Mouse (Mus musculus) embryo, embryonic 10.5 days (tissue): ENCODE results near the gene Tff3.

Source experiments
- DNase-seq: peaks from one replicate; pipeline ENCODE4 v3.0.0-alpha.2; 2015; ENCODE audit warnings: low spot score

Tff3 gene

GRCm38 (mm10) chr17:31121975-31122374 lies 7.5 kb downstream of the Tff3 start:
- peak; percentile 80 for DNase-seq

GRCm38 (mm10) chr17:31119429-31119828 lies 10.0 kb downstream of the Tff3 start:
- DNase-seq, result peak; percentile 90

DNA sequence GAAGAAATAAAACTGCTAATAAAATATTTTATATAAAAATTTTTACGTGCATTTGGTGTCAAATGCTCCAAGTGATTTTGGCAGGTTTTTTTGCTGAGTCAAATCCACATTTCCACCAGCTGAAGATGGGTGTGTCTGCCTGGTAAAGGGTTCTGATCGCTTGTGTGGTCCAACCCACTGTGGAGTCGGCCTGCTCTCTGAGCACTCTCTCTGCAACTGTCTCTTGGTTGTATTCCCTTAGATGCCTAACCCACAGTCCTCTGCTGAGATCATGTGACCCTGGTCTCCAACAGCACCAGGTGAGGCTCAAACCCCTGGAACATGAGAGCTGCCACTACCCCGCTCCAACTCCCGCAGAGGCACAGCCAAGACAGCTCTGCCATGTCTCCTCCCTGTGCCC lies 11.5 kb downstream of the Tff3 start:
- no peak for DNase-seq

DNA sequence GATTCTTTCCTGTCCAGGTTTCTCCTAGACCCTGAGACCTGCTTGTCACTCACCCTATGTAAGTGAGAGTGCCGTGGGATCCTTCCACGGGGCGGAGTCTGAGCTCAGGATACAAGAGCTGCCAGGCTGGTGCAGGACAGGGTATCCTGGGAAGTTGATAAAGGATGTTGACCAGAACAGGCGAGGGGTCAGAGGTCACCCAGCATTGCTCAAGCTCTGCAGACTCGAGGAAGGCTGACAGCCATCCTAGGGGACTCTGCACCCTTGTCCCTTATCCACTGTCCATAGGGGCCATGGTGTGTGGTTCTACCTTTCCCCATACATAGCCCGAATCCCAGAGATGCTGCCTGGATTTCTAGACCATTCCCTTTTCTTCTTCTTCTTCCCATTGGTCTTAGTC lies 13.4 kb downstream of the Tff3 start:
- DNase-seq, result no peak

DNA sequence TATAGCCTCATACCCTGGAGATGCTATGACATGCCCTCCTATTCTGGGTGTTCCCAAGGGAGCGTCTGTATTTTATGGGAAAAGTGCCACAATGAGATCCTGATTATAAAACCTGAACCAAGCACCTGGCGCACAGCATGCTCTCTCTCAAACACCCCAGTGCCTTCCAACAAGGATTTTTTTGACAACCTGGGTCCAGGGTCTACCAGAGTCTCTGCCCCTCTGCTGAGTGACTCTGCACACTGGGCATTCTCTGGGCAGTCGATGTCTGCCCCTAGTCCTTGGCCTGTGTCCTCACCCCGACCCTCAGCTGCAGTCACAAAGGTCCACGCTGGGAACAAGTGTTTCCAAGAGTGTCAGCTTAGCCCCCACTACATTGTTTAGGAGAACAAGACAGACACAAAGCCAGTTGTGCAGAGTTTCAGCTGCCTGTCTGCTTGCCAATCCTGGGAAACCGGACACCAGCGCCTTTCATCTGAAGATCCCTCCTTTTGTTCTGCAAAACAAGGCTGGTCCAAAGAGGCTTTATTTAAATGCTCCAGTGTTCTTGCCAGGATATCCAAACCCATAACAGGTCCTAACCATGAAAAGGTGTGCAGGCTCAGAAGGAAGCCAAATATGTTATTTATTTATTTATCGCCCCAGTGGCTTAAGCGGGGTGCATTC lies 16.1 kb downstream of the Tff3 start:
- DNase-seq, result peak; percentile 71

DNA sequence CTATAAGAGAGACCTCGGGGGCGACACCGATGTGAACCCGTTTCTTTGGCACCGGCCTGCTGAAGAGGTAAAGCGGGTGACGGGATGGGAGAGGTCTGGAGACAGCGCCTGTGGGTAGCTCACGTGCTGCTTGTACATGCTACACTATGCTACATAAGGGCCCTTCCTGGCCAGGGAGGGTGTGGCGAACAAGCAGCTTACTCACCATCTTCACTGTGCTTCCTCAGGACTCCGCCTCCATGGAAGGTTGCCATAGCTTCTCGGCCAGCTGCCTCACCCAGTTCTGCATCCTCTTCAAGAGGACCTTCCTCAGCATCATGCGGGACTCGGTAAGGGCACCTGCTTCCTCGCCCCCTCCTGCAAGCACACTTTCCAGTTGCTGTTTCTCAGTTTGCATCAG lies 21.1 kb downstream of the Tff3 start:
- no peak for DNase-seq

DNA sequence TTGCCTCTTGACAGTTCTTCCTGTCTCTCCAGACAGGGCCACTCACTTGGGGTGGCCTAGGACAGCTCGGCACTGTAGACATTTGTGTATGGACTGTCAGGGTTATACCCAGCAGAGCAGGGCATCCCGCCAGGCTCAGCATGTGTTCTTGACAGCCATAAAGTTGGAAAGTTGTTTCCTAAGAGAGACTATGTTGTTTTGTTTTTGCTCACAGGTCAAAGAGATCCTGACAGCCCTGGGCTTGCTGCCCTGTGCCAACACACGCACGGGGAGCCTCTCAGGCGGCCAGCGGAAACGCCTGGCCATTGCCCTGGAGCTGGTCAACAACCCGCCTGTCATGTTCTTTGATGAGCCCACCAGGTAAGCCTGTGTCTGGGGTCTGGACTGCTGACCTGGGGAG lies 25.6 kb downstream of the Tff3 start:
- DNase-seq, result no peak

DNA sequence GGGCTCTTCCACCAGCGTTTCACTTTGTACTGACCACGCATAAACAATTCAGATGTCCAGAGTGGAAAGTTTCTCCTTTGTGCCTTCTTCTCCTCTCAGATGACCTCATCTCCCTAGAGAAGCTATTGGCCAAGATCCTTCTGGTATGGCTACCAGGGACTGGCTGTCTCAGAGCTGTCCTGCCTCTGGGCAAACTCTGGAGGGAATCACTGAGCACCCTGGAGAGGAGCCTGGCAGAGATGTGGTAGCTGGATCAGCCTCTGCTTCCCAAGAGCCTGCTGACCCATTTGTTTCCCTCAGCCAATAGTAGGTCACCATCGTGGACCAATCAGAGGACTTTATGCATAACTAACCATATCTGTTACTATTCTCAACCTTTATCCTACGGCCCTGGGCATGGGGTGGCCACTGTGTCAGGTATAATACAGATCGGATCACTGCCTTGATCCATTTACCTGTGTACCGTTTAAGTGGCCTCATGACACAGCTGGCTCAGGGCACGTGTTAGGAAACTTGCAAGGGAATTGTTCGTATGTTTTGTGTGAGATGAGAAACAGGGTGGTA lies 26.4 kb downstream of the Tff3 start:
- DNase-seq, result no peak

DNA sequence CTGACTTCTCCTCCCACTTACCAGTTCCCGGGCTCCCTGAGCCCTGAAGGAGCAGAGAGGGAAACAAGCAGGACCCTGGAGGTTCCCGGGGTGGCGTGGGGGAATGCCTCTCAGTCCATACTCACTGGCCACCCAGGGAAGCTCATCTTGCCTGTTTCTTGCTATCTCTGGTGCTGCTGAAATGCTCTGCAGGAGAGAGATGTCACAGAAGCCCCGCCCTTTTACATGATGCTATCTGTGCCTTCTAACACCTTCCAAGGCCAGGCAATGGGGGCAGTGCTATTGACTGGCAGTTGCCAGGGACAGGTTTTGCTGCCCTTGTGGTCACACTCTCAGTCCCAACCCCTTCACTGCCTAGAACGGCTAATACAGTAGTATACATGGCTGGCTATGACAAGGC lies 30.7 kb downstream of the Tff3 start:
- DNase-seq, result no peak

DNA sequence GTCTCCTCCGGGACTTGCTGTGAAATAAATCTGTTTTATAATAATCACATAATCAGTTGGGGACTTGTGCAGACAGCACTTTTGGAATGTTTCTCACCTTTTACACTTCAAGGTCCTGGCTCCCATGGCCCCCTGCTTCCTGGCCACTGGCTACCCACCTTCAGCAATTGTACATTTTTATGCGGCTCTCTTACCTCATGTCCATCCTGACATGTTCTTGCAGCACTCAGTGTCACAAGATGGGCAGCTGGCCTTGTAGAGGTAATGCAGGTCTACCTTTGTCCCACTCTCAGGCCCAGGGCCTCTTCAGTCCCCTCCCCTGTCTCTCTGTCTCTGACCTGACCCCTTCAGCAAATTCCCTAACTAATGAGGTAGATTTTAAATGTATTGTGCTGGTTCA lies 32.6 kb downstream of the Tff3 start:
- no peak for DNase-seq

- no peak for DNase-seq
These were observed 33.9 kb downstream of the Tff3 start for GRCm38 (mm10) chr17:31095570-31095969.

GRCm38 (mm10) chr17:31094781-31095180 lies 34.7 kb downstream of the Tff3 start:
- DNase-seq, result no peak

- no peak for DNase-seq
These were observed 38.3 kb downstream of the Tff3 start for GRCm38 (mm10) chr17:31091023-31091735.

DNA sequence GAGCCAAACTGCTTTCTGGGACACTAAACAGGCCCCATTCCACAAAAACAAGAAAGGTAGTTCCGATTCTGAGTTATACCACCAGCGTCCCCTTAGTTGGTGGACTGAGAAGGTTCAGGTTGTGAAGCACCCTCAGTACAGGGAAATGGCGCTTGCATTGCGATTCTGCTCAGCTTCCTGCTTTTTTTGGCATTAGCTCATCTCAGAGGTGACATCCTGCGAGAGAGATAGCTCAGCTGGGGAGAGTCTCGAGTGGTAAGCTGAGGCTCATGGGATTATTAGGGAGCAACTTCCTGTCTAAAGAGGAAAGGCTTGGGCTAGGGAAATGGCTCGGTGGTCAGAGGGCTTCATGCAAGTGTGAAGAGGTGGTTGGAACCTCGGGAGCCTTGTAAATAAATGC lies 39.6 kb downstream of the Tff3 start:
- DNase-seq, result no peak

DNA sequence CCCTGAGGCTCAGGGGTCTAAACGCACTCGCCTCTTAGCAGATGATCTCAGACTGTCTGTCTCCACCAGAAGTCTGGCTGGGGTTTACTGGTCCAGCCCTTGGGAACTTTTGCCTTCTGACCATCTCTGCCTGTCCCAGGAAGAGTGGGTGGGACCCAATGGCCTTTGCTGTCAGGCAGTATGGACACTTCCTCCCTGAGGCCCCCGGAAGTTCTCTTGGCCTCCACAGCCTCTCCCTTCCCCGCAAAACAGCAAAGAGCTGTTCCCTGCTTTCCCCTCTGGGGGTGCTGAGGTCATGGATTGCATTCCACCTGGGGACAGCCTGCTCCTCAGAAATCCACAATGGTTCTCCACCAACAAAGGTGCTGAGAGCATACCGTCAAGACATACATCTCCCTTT lies 40.7 kb downstream of the Tff3 start:
- no peak for DNase-seq

DNA sequence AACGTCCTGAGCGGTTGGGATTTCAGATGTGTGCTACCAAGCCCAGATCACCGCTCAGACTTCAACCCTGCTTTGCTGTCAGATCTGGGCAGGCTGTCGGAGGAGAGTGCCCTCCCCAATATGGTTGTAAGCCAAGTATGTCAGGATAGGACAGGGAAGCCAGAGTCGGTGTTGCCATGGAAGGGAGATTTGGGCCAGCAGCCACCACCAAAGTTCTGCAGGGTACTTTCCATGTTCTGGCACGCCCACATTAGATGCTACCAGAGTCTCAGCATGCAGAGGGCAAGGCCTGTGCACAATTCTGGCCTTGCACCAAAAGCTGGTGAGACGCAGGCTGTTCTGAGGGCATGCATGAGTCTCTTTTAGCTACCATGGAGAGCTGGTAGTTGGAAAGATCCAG lies 43.2 kb downstream of the Tff3 start:
- DNase-seq, result no peak

DNA sequence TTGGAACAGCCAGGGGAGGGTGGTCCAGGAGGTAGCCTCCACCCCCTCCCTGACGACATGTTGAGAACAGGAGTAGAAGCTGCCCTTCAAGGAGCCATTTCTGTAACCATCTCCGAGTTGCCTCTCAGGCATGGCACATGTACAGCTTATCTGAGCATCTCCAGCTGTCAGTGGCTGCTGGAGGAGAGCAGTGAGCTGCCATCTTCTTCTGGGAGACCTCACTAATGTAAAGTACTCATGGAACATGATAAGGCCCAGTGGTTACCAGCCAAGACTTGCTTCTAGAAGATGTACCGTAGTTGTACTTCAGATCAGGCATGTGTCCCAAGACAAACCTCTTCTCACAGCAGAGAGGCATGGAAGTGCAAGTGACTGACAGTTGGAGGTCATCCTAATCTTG lies 43.9 kb downstream of the Tff3 start:
- DNase-seq, result no peak

DNA sequence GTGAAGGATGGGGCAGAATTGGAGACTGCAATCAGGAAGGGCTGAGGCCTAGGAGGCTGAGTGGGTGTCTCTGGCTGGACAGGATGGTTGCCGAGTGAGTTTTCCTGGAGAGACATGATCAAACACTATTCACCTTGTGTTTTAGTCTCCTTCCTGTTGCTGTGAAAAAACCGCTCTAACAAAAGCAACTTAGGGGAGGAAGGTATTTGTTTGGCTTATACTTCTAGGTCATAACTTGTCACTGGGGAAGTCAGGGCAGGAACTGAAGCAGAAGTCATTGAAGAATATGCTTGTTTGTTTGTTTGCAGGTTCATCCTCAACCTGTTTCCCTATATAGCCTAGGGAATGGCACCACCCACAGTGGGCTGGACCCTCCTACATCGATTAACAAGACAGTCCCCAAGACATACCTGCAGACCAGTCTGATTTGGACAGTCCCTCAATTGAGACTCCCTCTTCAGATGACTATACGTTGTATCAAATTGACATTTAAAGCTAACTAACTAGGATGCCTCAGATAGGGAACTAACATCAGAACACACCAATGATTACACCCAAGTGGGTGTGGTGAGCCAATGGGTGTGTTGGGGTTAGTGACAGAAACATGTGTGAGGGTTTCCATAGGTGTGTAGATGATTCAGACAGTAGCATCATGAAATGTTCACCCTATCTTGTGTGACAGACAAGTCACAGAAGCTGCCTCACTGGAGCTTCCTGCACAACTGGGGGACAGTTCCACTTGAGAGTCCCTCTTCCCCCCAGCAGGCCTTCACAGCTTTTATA lies 47.0 kb downstream of the Tff3 start:
- no peak for DNase-seq

DNA sequence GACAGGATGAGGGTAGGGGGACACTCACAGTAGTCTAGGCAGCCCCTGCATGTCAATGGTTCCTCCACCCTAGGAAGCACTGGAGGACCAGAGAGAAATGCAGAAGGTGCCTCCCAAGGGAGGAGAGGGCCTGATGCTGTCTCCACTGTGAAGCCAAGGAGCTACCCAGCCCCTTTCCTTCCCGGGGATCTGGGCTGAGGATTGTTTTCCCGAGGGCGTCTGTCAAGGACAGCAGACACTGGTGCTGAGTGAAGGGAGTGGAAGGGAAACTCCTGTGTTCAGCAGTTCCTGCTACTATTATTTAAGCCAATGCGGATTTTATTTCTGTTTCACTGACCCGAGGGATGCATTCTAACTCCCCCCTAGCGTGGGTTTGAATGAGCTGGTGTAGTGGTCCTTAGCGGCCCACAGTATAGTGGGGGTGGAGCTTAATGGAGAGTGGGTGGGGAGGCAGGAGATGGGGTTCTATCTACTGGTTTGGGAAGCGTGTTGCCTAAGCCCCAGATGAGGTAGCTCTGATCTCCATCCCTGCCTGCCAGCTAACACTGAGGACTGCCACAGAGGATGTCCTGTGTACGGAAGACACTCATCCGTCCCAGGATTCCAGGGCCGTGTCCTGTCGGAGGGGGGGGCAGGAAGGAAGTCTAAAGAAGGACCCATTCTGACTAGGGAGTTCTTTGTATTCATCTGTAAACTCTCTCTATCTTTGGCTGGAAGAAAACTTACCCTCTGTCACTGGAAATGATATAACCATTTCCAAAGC lies 50.2 kb downstream of the Tff3 start:
- no peak for DNase-seq

DNA sequence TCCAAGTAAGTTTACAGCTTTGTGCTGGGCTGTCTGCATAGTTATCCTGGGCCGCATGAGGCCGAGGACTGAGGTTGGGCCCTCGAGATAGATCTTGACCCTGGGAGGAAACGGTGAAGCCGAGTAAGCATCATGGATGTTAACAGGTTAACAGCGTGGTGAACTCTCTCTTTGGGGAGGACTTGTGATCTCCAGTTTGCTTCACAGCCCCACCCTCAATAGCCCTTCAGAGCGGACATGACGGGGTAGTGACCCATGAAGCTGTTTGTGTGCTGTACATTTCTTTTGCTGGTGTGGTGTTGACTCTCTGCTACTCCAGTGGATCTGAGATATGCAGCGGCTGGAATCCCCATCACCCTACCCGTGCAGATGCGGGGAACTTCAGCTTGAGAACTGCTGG lies 50.9 kb downstream of the Tff3 start:
- no peak for DNase-seq

DNA sequence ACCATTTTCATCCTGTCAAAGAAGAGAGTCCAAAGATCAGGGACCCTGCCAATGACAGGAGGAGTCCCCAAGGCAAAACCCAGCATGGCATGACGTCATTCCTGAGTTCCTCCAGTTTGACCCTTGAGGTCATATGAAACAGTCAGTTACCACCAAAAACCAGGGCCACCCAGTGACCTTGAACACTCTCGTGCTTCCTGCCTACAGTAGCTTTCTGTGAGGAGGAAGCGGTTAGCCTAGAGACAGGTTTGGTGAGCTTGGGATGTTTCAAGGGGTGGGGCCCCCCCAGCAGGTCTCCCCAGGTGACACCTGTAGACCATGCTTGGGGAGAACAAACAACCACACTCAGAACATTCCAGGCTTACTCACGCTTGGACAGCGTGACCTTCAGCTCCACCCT lies 51.9 kb downstream of the Tff3 start:
- DNase-seq, result no peak

DNA sequence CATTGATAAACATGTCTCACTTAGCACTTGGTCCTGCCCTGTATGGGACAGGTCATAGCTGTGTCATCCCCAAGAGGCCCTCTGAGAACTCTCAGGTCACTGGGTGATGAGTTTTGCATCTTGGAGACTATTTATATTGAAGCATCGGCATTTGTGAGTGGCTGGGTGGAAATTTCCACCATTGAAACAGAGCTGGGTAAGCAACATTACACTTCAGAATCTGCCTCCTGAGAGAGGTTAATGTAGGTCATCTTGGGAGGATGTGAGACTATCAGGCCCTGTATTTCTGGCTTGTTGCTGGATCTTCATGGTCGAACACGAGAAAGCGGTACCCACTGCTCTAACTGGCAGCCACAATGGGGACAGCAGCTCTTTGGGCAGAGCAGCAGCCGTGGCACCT lies 54.0 kb downstream of the Tff3 start:
- DNase-seq, result no peak
